Mouse (Mus musculus) right cerebral cortex, postnatal 10 days (tissue): ENCODE results near the gene Stat5b.

Experiments used
- DNase-seq, 2 experiments: peaks; one replicate each; pipeline ENCODE4 v3.0.0; 2021; ENCODE audit warnings: low spot score in 2 of 2

Stat5b gene

GRCm38 (mm10) chr11:100770646-100771408, 79.7 kb downstream of the Stat5b start, which contains the start of gene Ghdc:
Ghdc (minus strand) TSS chr11:100770957.
- peak; percentile 87 to 88 for DNase-seq

- no peak for DNase-seq
Observed at GRCm38 (mm10) chr11:100769980-100770379, 80.5 kb downstream of the Stat5b start.

- DNase-seq = no peak
Observed at GRCm38 (mm10) chr11:100767871-100768270, 82.7 kb downstream of the Stat5b start.

- no peak for DNase-seq
Observed at GRCm38 (mm10) chr11:100766726-100767125, 83.8 kb downstream of the Stat5b start.

- DNase-seq = no peak
Observed at GRCm38 (mm10) chr11:100762831-100763230, 87.7 kb downstream of the Stat5b start, which contains the start of gene Hcrt. Hcrt (minus strand) TSS chr11:100762931.

- peak; percentile 89 to 91 for DNase-seq
Observed at GRCm38 (mm10) chr11:100761547-100762045, 88.9 kb downstream of the Stat5b start.

GRCm38 (mm10) chr11:100759611-100760233, 90.8 kb downstream of the Stat5b start, which contains the start of gene Kcnh4:
Kcnh4 (minus strand) TSS chr11:100759942.
- DNase-seq = peak; percentile 94 to 95

GRCm38 (mm10) chr11:100758707-100759610, 91.6 kb downstream of the Stat5b start:
- DNase-seq = peak in 1 of 2 experiments; percentile 60

- no peak for DNase-seq
Observed at GRCm38 (mm10) chr11:100757566-100757965, 93.0 kb downstream of the Stat5b start.

GRCm38 (mm10) chr11:100756476-100756875, 94.0 kb downstream of the Stat5b start:
- no peak for DNase-seq

- DNase-seq = peak; percentile 62 to 70
Observed at GRCm38 (mm10) chr11:100754693-100755057, 95.8 kb downstream of the Stat5b start.

- peak; percentile 67 to 83 for DNase-seq
Observed at GRCm38 (mm10) chr11:100754021-100754692, 96.4 kb downstream of the Stat5b start.

- DNase-seq = peak in 1 of 2 experiments; percentile 55
Observed at GRCm38 (mm10) chr11:100752294-100752693, 98.2 kb downstream of the Stat5b start.

- no peak for DNase-seq
Observed at GRCm38 (mm10) chr11:100750127-100750526, 100.4 kb downstream of the Stat5b start.

- no peak for DNase-seq
Observed at GRCm38 (mm10) chr11:100749469-100749868, 101.1 kb downstream of the Stat5b start.

GRCm38 (mm10) chr11:100748620-100749019, 101.9 kb downstream of the Stat5b start:
- no peak for DNase-seq

- no peak for DNase-seq
Observed at GRCm38 (mm10) chr11:100747114-100747513, 103.4 kb downstream of the Stat5b start.

GRCm38 (mm10) chr11:100746546-100746945, 104.0 kb downstream of the Stat5b start:
- DNase-seq = no peak

- peak in 1 of 2 experiments; percentile 68 for DNase-seq
Observed at GRCm38 (mm10) chr11:100745085-100745484, 105.4 kb downstream of the Stat5b start.

GRCm38 (mm10) chr11:100741348-100741747, 109.2 kb downstream of the Stat5b start:
- DNase-seq = peak in 1 of 2 experiments; percentile 61

- DNase-seq = no peak
Observed at GRCm38 (mm10) chr11:100738749-100739148, 111.8 kb downstream of the Stat5b start.
